ENCODE assay signal across 8 mouse cellular contexts in genomic region chr1:74505393-74505720, GRCm38 (mm10). TPM values are rescaled to one million over a fixed set of nuclear protein-coding genes. Genes with fewer than 3 reads are reported as not detected.
A peak's percentile ranks its signal among the peaks of the same experiment; 100 is the strongest.
DNase-seq lines count a peak whose midpoint lies in the region; ATAC-seq and TF ChIP-seq lines count a peak whose summit lies in the region.

No protein-coding gene starts in this region.

- H3K27me3 ChIP-seq in testis, adult 2 months (ENCODE audit: control insufficient read depth, insufficient read depth, low read length), result no peaks in the 10 kb centered on the region
- no peaks in the 10 kb centered on the region for H3K27me3 ChIP-seq in liver, embryonic 11.5 days (replicated peaks; ENCODE audit: control insufficient read depth, insufficient read depth, low read length)
- H3K27me3 ChIP-seq in stomach, embryonic 16.5 days (ENCODE audit: control insufficient read depth, insufficient read depth, low read length), result no peaks in the 10 kb centered on the region

- H3K36me3 ChIP-seq in testis, adult 2 months (ENCODE audit: control insufficient read depth, insufficient read depth, low read length), result no peaks in the 10 kb centered on the region
- H3K36me3 ChIP-seq in liver, embryonic 11.5 days (ENCODE audit: control insufficient read depth, insufficient read depth, low read length), result 0 out of 2 replicates have a peak, but pooled peaks cover 3% of the 10 kb centered on the region
- no peaks in the 10 kb centered on the region for H3K36me3 ChIP-seq in stomach, embryonic 16.5 days (ENCODE audit: control insufficient read depth, insufficient read depth, low read length)

- no peak for TF ChIP-seq CTCF in testis, adult 2 months (IDR thresholded peaks at IDR 0.05; ENCODE audit: control insufficient read depth, insufficient read depth, insufficient replicate concordance, low read depth, low read length)

- no peak for TF ChIP-seq POLR2A in testis, adult 2 months (IDR thresholded peaks at IDR 0.05; ENCODE audit: control insufficient read depth, low read depth, low read length)

- DNase-seq in embryo, embryonic 10 days (ENCODE audit: low spot score), result peak; percentile 8
- DNase-seq in embryo, embryonic 9.5 days (ENCODE audit: extremely low spot score), result no peak
- DNase-seq in testis, postnatal 14 days (ENCODE audit: low spot score), result no peak
- DNase-seq in liver, embryonic 11.5 days (ENCODE audit: low spot score), result no peak
- no peak for DNase-seq in spleen, postnatal 4 days (ENCODE audit: low spot score in 2 of 2)
- DNase-seq in kidney, postnatal 14 days, result no peak

- H3K4me1 ChIP-seq in testis, adult 2 months (ENCODE audit: control insufficient read depth, insufficient read depth, low read length), result no peaks in the 10 kb centered on the region; the same call in 1 of the 2 replicates
- peaks cover 25% of the 10 kb centered on the region for H3K4me1 ChIP-seq in liver, embryonic 11.5 days (replicated peaks; ENCODE audit: control insufficient read depth, insufficient read depth, low read length)
- H3K4me1 ChIP-seq in stomach, embryonic 16.5 days (ENCODE audit: control insufficient read depth, insufficient read depth, low read length), result peaks cover 11% of the 10 kb centered on the region

- H3K4me2 ChIP-seq in liver, embryonic 11.5 days, result peak overlapping the region; percentile 86
- peak overlapping the region; percentile 57 for H3K4me2 ChIP-seq in stomach, embryonic 16.5 days (ENCODE audit: low read depth, low read length)

- peak overlapping the region; percentile 73 for H3K27ac ChIP-seq in testis, adult 2 months (ENCODE audit: control insufficient read depth, insufficient read depth, low read depth, low read length)
- no peak overlapping the region; the same call in 1 of the 2 replicates for H3K27ac ChIP-seq in liver, embryonic 11.5 days (ENCODE audit: low read depth, low read length)
- H3K27ac ChIP-seq in stomach, embryonic 16.5 days (ENCODE audit: low read length), result peak overlapping the region; percentile 38; the same call in 1 of the 2 replicates

- under 1% methylated on average over 22 of the region's 22 CpGs for WGBS in liver, embryonic 11.5 days
- WGBS in stomach, embryonic 16.5 days, result 1% methylated on average over 22 of the region's 22 CpGs

- peak; percentile 63; the same call in 1 of the 2 replicates for ATAC-seq in liver, embryonic 11.5 days (replicated peaks; ENCODE audit: low FRiP score)
- ATAC-seq in stomach, embryonic 16.5 days (ENCODE audit: insufficient read depth, low FRiP score), result peak; percentile 57

- no peaks in the 10 kb centered on the region for H3K9me3 ChIP-seq in liver, embryonic 11.5 days (ENCODE audit: control insufficient read depth, low read length)
- H3K9me3 ChIP-seq in stomach, embryonic 16.5 days (replicated peaks; ENCODE audit: control insufficient read depth, low read length), result no peaks in the 10 kb centered on the region

- peak overlapping the region; percentile 76 for H3K9ac ChIP-seq in liver, embryonic 11.5 days (ENCODE audit: low read depth, low read length)
- H3K9ac ChIP-seq in stomach, embryonic 16.5 days (ENCODE audit: low read length), result peak overlapping the region; percentile 81

- peak overlapping the region; percentile 97 for H3K4me3 ChIP-seq in testis, adult 2 months (ENCODE audit: control insufficient read depth, low read depth, low read length)
- peak overlapping the region; percentile 96 for H3K4me3 ChIP-seq in liver, embryonic 11.5 days (ENCODE audit: low read depth, low read length)
- peak overlapping the region; percentile 79 for H3K4me3 ChIP-seq in stomach, embryonic 16.5 days (replicated peaks; ENCODE audit: low read length)

RNA-seq across cellular contexts. Expression of gene Cnot9, which starts 0.5 kb away (rescaled TPM):
- polyA plus RNA-seq in testis, adult 2 months (2012; rRNA removed), result 22.4 and 26.6 TPM in 2 replicates
- 88.5 and 90.8 TPM in 2 replicates for polyA plus RNA-seq in liver, embryonic 11.5 days (2014; fragmentation: Nextera tagmentation; extraction: Ambion mirVana)
- 45.8 and 46.3 TPM in 2 replicates for polyA plus RNA-seq in stomach, embryonic 16.5 days (2015; fragmentation: Nextera tagmentation; extraction: Ambion mirVana)

RNA-seq across cellular contexts. Expression of gene Plcd4, which starts 37.3 kb away (rescaled TPM):
- polyA plus RNA-seq in testis, adult 2 months (2012; rRNA removed), result 69.7 and 84.0 TPM in 2 replicates
- polyA plus RNA-seq in liver, embryonic 11.5 days (2014; fragmentation: Nextera tagmentation; extraction: Ambion mirVana), result 0.10 TPM in 1 of 2 replicates, not detected in the other
- polyA plus RNA-seq in stomach, embryonic 16.5 days (2015; fragmentation: Nextera tagmentation; extraction: Ambion mirVana), result 0.25 and 0.93 TPM in 2 replicates

RNA-seq across cellular contexts. Expression of gene Usp37, which starts 38.7 kb away (rescaled TPM):
- 23.7 and 23.8 TPM in 2 replicates for polyA plus RNA-seq in testis, adult 2 months (2012; rRNA removed)
- polyA plus RNA-seq in liver, embryonic 11.5 days (2014; fragmentation: Nextera tagmentation; extraction: Ambion mirVana), result 28.8 and 32.3 TPM in 2 replicates
- 26.4 and 27.0 TPM in 2 replicates for polyA plus RNA-seq in stomach, embryonic 16.5 days (2015; fragmentation: Nextera tagmentation; extraction: Ambion mirVana)

Comparison
In these comparisons a context has a peak if more than half of its experiments do, and no peak if none do; other contexts are left out.
1. RNA of gene Plcd4, which starts 37.3 kb away (polyA plus RNA-seq): 69.7 to 84.0 TPM in testis, adult 2 months; 0.25 to 0.93 TPM in stomach, embryonic 16.5 days and 0.10 TPM in liver, embryonic 11.5 days; every median in the first group is over 10 times any median in the second.
2. Peak in every context shown above with its lines, with median percentiles within 50 percentile points of each other: H3K4me3 ChIP-seq.